In the genomic region with DNA sequence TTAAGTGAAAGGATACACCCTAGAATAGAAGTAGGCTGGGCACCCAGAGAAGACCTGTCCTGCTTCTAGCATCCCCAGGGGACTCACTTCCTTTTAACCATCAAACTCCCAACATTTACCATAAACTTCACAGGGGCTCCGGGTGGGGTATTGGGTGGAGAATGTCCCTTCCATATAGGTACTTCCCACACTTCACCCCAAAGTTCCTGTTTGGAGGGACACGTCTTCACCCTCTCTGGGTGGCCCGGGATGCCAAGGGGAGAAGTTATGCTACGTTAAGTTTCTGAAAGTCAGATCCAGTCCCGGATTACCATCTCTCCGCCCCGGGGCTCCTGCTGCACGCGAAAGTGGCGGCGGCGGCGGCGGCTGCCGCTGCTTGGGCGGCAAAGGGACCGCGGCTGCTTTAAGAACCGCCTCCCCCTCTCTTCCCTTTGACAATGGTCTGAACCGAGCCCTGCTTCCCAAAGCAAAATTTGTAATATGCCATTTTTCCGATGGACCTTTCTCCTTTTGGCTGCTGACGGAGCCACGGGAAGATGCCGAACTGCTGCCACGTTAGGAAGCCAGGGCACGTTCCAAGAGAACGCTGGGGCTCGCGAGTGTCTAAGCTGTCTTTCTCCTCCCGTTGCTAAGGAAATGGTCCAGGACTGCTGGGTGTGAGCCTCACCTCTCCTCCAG, we compare ENCODE assay signal across 9 mouse cellular contexts. TPM values are rescaled to one million over a fixed set of nuclear protein-coding genes. Genes with fewer than 3 reads are reported as not detected.
DNase-seq lines count a peak whose midpoint lies in the region; ATAC-seq and TF ChIP-seq lines count a peak whose summit lies in the region.
"Had no signal": no experiment of that assay in that cellular context is flagged by ENCODE, and none has a peak within 500 bp of the region (broad histone marks: within the 10 kb centered on the region; RNA-seq: fewer than 3 reads in every experiment).

A gene (plus strand): TSS at position 485 of the 678 bp plus-strand sequence.

- no peak within 1 kb of the TSS for H3K27ac ChIP-seq in bone marrow, adult 2 months (ENCODE audit: control insufficient read depth, insufficient read depth, low read depth, low read length, poor library complexity)
- H3K27ac ChIP-seq in midbrain, embryonic 13.5 days, result peak within 1 kb of the TSS; percentile 92

- TF ChIP-seq CTCF in bone marrow, adult 2 months (IDR thresholded peaks at IDR 0.05; ENCODE audit: control insufficient read depth, insufficient read depth, low read length), result no peak

- DNase-seq in heart, adult 18-20 months, result peak; percentile 14 to 25
- peak; percentile 16 for DNase-seq in kidney, adult 18-20 months
- peak; percentile 80 to 88 for DNase-seq in left cerebral cortex, postnatal 25 days (ENCODE audit: low spot score in 2 of 2)
- DNase-seq in testis, postnatal 10 days (ENCODE audit: low spot score), result peak; percentile 41
- no peak for DNase-seq in spleen, adult 12 weeks (ENCODE audit: low spot score)

- no peaks in the 10 kb centered on the region for H3K27me3 ChIP-seq in midbrain, embryonic 13.5 days

- no peaks in the 10 kb centered on the region for H3K9me3 ChIP-seq in midbrain, embryonic 13.5 days

- intact Hi-C loops in left cerebral cortex, postnatal 25 days (cut with DNase I), result loop anchor here (2.0 to 5.0 kb wide), 5 partner anchors 39 to 603 kb away; no protein-coding TSS in a partner anchor

- 1% methylated on average over 30 of the region's 30 CpGs for WGBS in bone marrow, adult 2 months
- WGBS in midbrain, embryonic 13.5 days, result under 1% methylated on average over 30 of the region's 30 CpGs

- ATAC-seq in common myeloid progenitor, adult 5-6 weeks (replicated peaks; ENCODE audit: low read depth, poor library complexity, severe bottlenecking), result peak; percentile 52
- peak; percentile 90 for ATAC-seq in midbrain, embryonic 13.5 days

- H3K36me3 ChIP-seq in midbrain, embryonic 13.5 days, result no peaks in the 10 kb centered on the region

- peak within 1 kb of the TSS; percentile 27 for H3K4me3 ChIP-seq in bone marrow, adult 2 months (replicated peaks; ENCODE audit: control insufficient read depth, low read depth, low read length)
- peak within 1 kb of the TSS; percentile 71 for H3K4me3 ChIP-seq in midbrain, embryonic 13.5 days (replicated peaks)
- H3K4me3 ChIP-seq: erythroblast, embryonic 14.5 days had no signal

- H3K9ac ChIP-seq in midbrain, embryonic 13.5 days (replicated peaks), result peak within 1 kb of the TSS; percentile 75

- peak within 1 kb of the TSS; percentile 69 for H3K4me2 ChIP-seq in midbrain, embryonic 13.5 days (replicated peaks)

- TF ChIP-seq POLR2A in bone marrow, adult 2 months (IDR thresholded peaks at IDR 0.05; ENCODE audit: borderline replicate concordance, control insufficient read depth, low read depth, low read length), result no peak

- no peaks in the 10 kb centered on the region for H3K4me1 ChIP-seq in bone marrow, adult 2 months (ENCODE audit: control insufficient read depth, insufficient read depth, low read length)
- peaks cover 13% of the 10 kb centered on the region; the same call in 1 of the 2 replicates for H3K4me1 ChIP-seq in midbrain, embryonic 13.5 days (replicated peaks)

RNA-seq across cellular contexts. Expression of the gene that starts here (rescaled TPM):
- 0.79 and 0.87 TPM in 2 replicates for polyA plus RNA-seq in bone marrow, adult 2 months (2011; ENCODE audit: insufficient read depth, insufficient read length, low replicate concordance, missing spikeins)
- not detected in 2 replicates for total RNA-seq in common myeloid progenitor, adult 5-6 weeks (2017)
- under 1 TPM; 0.44 to 0.50 TPM for total RNA-seq in heart, adult 18-20 months (2021)
- 10 to 100 TPM; 77.3 to 82.6 TPM for total RNA-seq in left cerebral cortex, postnatal 25 days (2021)
- 18.8 and 21.4 TPM in 2 replicates for polyA plus RNA-seq in midbrain, embryonic 13.5 days (2015; fragmentation: Nextera tagmentation; extraction: Ambion mirVana)
- polyA plus RNA-seq: erythroblast, embryonic 14.5 days had no signal

Comparison
In these comparisons a context has a peak if more than half of its experiments do, and no peak if none do; other contexts are left out.
1. RNA of the gene that starts here (total RNA-seq): 77.3 to 82.6 TPM in left cerebral cortex, postnatal 25 days; 0.44 to 0.50 TPM in heart, adult 18-20 months and not detected in common myeloid progenitor, adult 5-6 weeks; every median in the first group is over 10 times any median in the second.
2. RNA of the gene that starts here (polyA plus RNA-seq): 18.8 to 21.4 TPM in midbrain, embryonic 13.5 days; 0.79 to 0.87 TPM in bone marrow, adult 2 months; every median in the first group is over 10 times any median in the second.
3. Peak in ATAC-seq in common myeloid progenitor, adult 5-6 weeks; RNA of the gene not detected or under 1 TPM.
4. Peak in DNase-seq in heart, adult 18-20 months; RNA of the gene not detected or under 1 TPM.